In the genomic region with DNA sequence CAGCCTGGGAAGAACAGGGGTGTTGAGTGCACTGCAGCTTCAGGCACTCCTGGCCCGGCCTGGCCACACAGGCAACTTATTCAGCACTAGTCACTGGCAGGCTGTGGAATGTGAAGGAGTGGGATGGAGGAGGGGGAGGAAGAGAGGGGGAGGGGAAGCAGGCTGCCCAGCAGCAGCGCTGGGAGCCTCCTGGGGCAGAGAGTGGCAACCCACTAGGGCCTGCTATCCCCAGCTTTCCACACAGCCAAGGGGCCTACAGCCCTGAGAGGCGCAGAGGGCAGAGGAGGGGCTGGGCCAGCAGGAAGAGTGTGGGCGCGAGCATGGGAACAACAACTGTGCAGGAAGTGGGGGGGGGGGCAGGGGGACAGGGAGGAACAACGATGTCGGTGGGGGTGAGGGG, we compare ENCODE assay signal across 7 mouse cellular contexts. TPM values are rescaled to one million over a fixed set of nuclear protein-coding genes. Genes with fewer than 3 reads are reported as not detected.
A peak's percentile ranks its signal among the peaks of the same experiment; 100 is the strongest.
DNase-seq lines count a peak whose midpoint lies in the region; ATAC-seq and TF ChIP-seq lines count a peak whose summit lies in the region.

No protein-coding gene starts in this region.

- 0 out of 2 replicates have a peak overlapping the region, but pooled peaks have one; percentile 8 for H3K9ac ChIP-seq in hindbrain, embryonic 14.5 days
- H3K9ac ChIP-seq in lung, embryonic 14.5 days: peak overlapping the region; percentile 52
- no peak overlapping the region for H3K9ac ChIP-seq in stomach, embryonic 15.5 days

- intact Hi-C loops in left cerebral cortex, postnatal 25 days (cut with DNase I): no loop called here

- peak overlapping the region; percentile 45 for H3K4me3 ChIP-seq in embryonic facial prominence, embryonic 10.5 days
- H3K4me3 ChIP-seq in hindbrain, embryonic 14.5 days (replicated peaks; ENCODE audit: low read length): no peak overlapping the region
- H3K4me3 ChIP-seq in lung, embryonic 14.5 days (ENCODE audit: low read depth, low read length): peak overlapping the region; percentile 11; the same call in 1 of the 2 replicates
- H3K4me3 ChIP-seq in stomach, embryonic 15.5 days (replicated peaks): no peak overlapping the region

- H3K4me1 ChIP-seq in embryonic facial prominence, embryonic 10.5 days: peaks cover 61% of the 10 kb centered on the region
- H3K4me1 ChIP-seq in hindbrain, embryonic 14.5 days (replicated peaks; ENCODE audit: control insufficient read depth, insufficient read depth, low read length): peaks cover 25% of the 10 kb centered on the region; the same call in 1 of the 2 replicates
- H3K4me1 ChIP-seq in lung, embryonic 14.5 days (ENCODE audit: insufficient read depth): peaks cover 21% of the 10 kb centered on the region
- peaks cover 35% of the 10 kb centered on the region for H3K4me1 ChIP-seq in stomach, embryonic 15.5 days

- H3K27ac ChIP-seq in embryonic facial prominence, embryonic 10.5 days (replicated peaks): peak overlapping the region; percentile 89
- H3K27ac ChIP-seq in hindbrain, embryonic 14.5 days: peak overlapping the region; percentile 47; the same call in 1 of the 2 replicates
- peak overlapping the region; percentile 89 for H3K27ac ChIP-seq in lung, embryonic 14.5 days (ENCODE audit: low read depth)
- H3K27ac ChIP-seq in stomach, embryonic 15.5 days: peak overlapping the region; percentile 63

- no peaks in the 10 kb centered on the region for H3K27me3 ChIP-seq in embryonic facial prominence, embryonic 10.5 days (replicated peaks; ENCODE audit: low read depth, poor library complexity, severe bottlenecking)
- H3K27me3 ChIP-seq in hindbrain, embryonic 14.5 days (ENCODE audit: control insufficient read depth, insufficient read depth, low read length): no peaks in the 10 kb centered on the region
- H3K27me3 ChIP-seq in lung, embryonic 14.5 days (ENCODE audit: insufficient read depth, low read length): no peaks in the 10 kb centered on the region
- H3K27me3 ChIP-seq in stomach, embryonic 15.5 days (replicated peaks): no peaks in the 10 kb centered on the region

- 0 out of 2 replicates have a peak, but pooled peaks have one; percentile 21 for ATAC-seq in hindbrain, embryonic 14.5 days (ENCODE audit: low FRiP score)
- peak; percentile 78 for ATAC-seq in lung, embryonic 14.5 days (ENCODE audit: insufficient read depth)
- peak; percentile 19; the same call in 1 of the 2 replicates for ATAC-seq in stomach, embryonic 15.5 days (ENCODE audit: insufficient read depth, low FRiP score, low read depth)

- 4% methylated on average over 7 of the region's 7 CpGs for WGBS in embryonic facial prominence, embryonic 10.5 days
- WGBS in hindbrain, embryonic 14.5 days: 3% methylated on average over 7 of the region's 7 CpGs
- 0% methylated on average over 6 of the region's 7 CpGs for WGBS in lung, embryonic 14.5 days
- WGBS in stomach, embryonic 15.5 days: 23% methylated on average over 5 of the region's 7 CpGs

- H3K4me2 ChIP-seq in hindbrain, embryonic 14.5 days (replicated peaks): peak overlapping the region; percentile 15; the same call in 1 of the 2 replicates
- peak overlapping the region; percentile 50 for H3K4me2 ChIP-seq in lung, embryonic 14.5 days
- peak overlapping the region; percentile 29 for H3K4me2 ChIP-seq in stomach, embryonic 15.5 days

- no peak for TF ChIP-seq CTCF in lung, embryonic 14.5 days (IDR thresholded peaks at IDR 0.05; ENCODE audit: low read depth)

- no peaks in the 10 kb centered on the region for H3K9me3 ChIP-seq in embryonic facial prominence, embryonic 10.5 days
- H3K9me3 ChIP-seq in hindbrain, embryonic 14.5 days (ENCODE audit: control insufficient read depth, low read length): no peaks in the 10 kb centered on the region
- H3K9me3 ChIP-seq in lung, embryonic 14.5 days (ENCODE audit: low read depth, low read length): no peaks in the 10 kb centered on the region
- no peaks in the 10 kb centered on the region for H3K9me3 ChIP-seq in stomach, embryonic 15.5 days

- DNase-seq in NIH3T3 (ENCODE audit: low read depth): peak; percentile 81
- peak; percentile 84 for DNase-seq in embryonic facial prominence, embryonic 10.5 days (ENCODE audit: low spot score)
- DNase-seq in hindbrain, embryonic 14.5 days (ENCODE audit: low spot score): no peak
- DNase-seq in lung, embryonic 14.5 days: peak; percentile 82
- no peak for DNase-seq in gastrocnemius, postnatal 25 days
- DNase-seq in left cerebral cortex, postnatal 25 days (ENCODE audit: low spot score in 2 of 2): no peak

- H3K36me3 ChIP-seq in embryonic facial prominence, embryonic 10.5 days (replicated peaks): peaks cover 61% of the 10 kb centered on the region
- H3K36me3 ChIP-seq in hindbrain, embryonic 14.5 days (replicated peaks; ENCODE audit: control insufficient read depth, insufficient read depth): peaks cover 35% of the 10 kb centered on the region
- H3K36me3 ChIP-seq in lung, embryonic 14.5 days (ENCODE audit: insufficient read depth): peaks cover 59% of the 10 kb centered on the region
- H3K36me3 ChIP-seq in stomach, embryonic 15.5 days: 0 out of 2 replicates have a peak, but pooled peaks cover 7% of the 10 kb centered on the region

RNA-seq across cellular contexts. Expression of a gene that starts 3.8 kb away (rescaled TPM):
- polyA plus RNA-seq in embryonic facial prominence, embryonic 10.5 days (2016; fragmentation: Nextera tagmentation; extraction: Ambion mirVana): 44.6 and 45.4 TPM in 2 replicates
- 11.3 and 13.1 TPM in 2 replicates for polyA plus RNA-seq in hindbrain, embryonic 14.5 days (2014; fragmentation: Nextera tagmentation; extraction: Ambion mirVana)
- polyA plus RNA-seq in lung, embryonic 14.5 days (2014; fragmentation: Nextera tagmentation; extraction: Ambion mirVana): 37.9 and 42.2 TPM in 2 replicates
- polyA plus RNA-seq in stomach, embryonic 15.5 days (2015; fragmentation: Nextera tagmentation; extraction: Ambion mirVana): 25.3 and 27.7 TPM in 2 replicates
- 1 to 10 TPM; 3.7 to 6.4 TPM for total RNA-seq in gastrocnemius, postnatal 25 days (2021)
- total RNA-seq in left cerebral cortex, postnatal 25 days (2021): 10 to 100 TPM in 1 of 2 experiments, 1 to 10 TPM in 1; 9.5 to 14.6 TPM

RNA-seq across cellular contexts. Expression of a gene that starts 6.3 kb away (rescaled TPM):
- 2.5 and 2.9 TPM in 2 replicates for polyA plus RNA-seq in embryonic facial prominence, embryonic 10.5 days (2016; fragmentation: Nextera tagmentation; extraction: Ambion mirVana)
- 1.5 and 2.5 TPM in 2 replicates for polyA plus RNA-seq in hindbrain, embryonic 14.5 days (2014; fragmentation: Nextera tagmentation; extraction: Ambion mirVana)
- polyA plus RNA-seq in lung, embryonic 14.5 days (2014; fragmentation: Nextera tagmentation; extraction: Ambion mirVana): 2.4 TPM in 2 replicates
- polyA plus RNA-seq in stomach, embryonic 15.5 days (2015; fragmentation: Nextera tagmentation; extraction: Ambion mirVana): 5.5 TPM in 2 replicates
- 1 to 10 TPM in 1 of 2 experiments, under 1 TPM in 1; 0.59 to 1.3 TPM for total RNA-seq in gastrocnemius, postnatal 25 days (2021)
- total RNA-seq in left cerebral cortex, postnatal 25 days (2021): 1 to 10 TPM; 2.5 to 3.0 TPM

RNA-seq across cellular contexts. Expression of a gene that starts 22.7 kb away (rescaled TPM):
- polyA plus RNA-seq in embryonic facial prominence, embryonic 10.5 days (2016; fragmentation: Nextera tagmentation; extraction: Ambion mirVana): 6.8 and 7.4 TPM in 2 replicates
- polyA plus RNA-seq in hindbrain, embryonic 14.5 days (2014; fragmentation: Nextera tagmentation; extraction: Ambion mirVana): 6.1 and 9.4 TPM in 2 replicates
- polyA plus RNA-seq in lung, embryonic 14.5 days (2014; fragmentation: Nextera tagmentation; extraction: Ambion mirVana): 2.7 and 3.8 TPM in 2 replicates
- polyA plus RNA-seq in stomach, embryonic 15.5 days (2015; fragmentation: Nextera tagmentation; extraction: Ambion mirVana): 2.3 and 2.4 TPM in 2 replicates
- total RNA-seq in gastrocnemius, postnatal 25 days (2021): under 1 TPM; 0.15 to 0.35 TPM
- total RNA-seq in left cerebral cortex, postnatal 25 days (2021): 1 to 10 TPM; 4.5 to 5.5 TPM

RNA-seq across cellular contexts. Expression of a gene that starts 41.5 kb away (rescaled TPM):
- polyA plus RNA-seq in embryonic facial prominence, embryonic 10.5 days (2016; fragmentation: Nextera tagmentation; extraction: Ambion mirVana): 231 and 251 TPM in 2 replicates
- 88.2 and 94.7 TPM in 2 replicates for polyA plus RNA-seq in hindbrain, embryonic 14.5 days (2014; fragmentation: Nextera tagmentation; extraction: Ambion mirVana)
- 147 and 162 TPM in 2 replicates for polyA plus RNA-seq in lung, embryonic 14.5 days (2014; fragmentation: Nextera tagmentation; extraction: Ambion mirVana)
- polyA plus RNA-seq in stomach, embryonic 15.5 days (2015; fragmentation: Nextera tagmentation; extraction: Ambion mirVana): 98.7 and 118 TPM in 2 replicates
- total RNA-seq in gastrocnemius, postnatal 25 days (2021): 10 to 100 TPM; 80.6 to 83.5 TPM
- 10 to 100 TPM; 84.1 to 96.1 TPM for total RNA-seq in left cerebral cortex, postnatal 25 days (2021)

RNA-seq across cellular contexts. Expression of a gene that starts 53.3 kb away (rescaled TPM):
- 1.5 and 2.2 TPM in 2 replicates for polyA plus RNA-seq in embryonic facial prominence, embryonic 10.5 days (2016; fragmentation: Nextera tagmentation; extraction: Ambion mirVana)
- 16.9 and 18.5 TPM in 2 replicates for polyA plus RNA-seq in hindbrain, embryonic 14.5 days (2014; fragmentation: Nextera tagmentation; extraction: Ambion mirVana)
- polyA plus RNA-seq in lung, embryonic 14.5 days (2014; fragmentation: Nextera tagmentation; extraction: Ambion mirVana): 9.8 and 9.9 TPM in 2 replicates
- polyA plus RNA-seq in stomach, embryonic 15.5 days (2015; fragmentation: Nextera tagmentation; extraction: Ambion mirVana): 9.6 and 11.0 TPM in 2 replicates
- total RNA-seq in gastrocnemius, postnatal 25 days (2021): 10 to 100 TPM; 12.0 to 13.0 TPM
- total RNA-seq in left cerebral cortex, postnatal 25 days (2021): 1 to 10 TPM; 6.2 to 6.6 TPM

Comparison
In these comparisons a context has a peak if more than half of its experiments do, and no peak if none do; other contexts are left out.
1. DNase-seq: peak in NIH3T3 (single experiment), embryonic facial prominence, embryonic 10.5 days (single experiment) and lung, embryonic 14.5 days (single experiment); none in hindbrain, embryonic 14.5 days (single experiment), gastrocnemius, postnatal 25 days (single experiment) and left cerebral cortex, postnatal 25 days (0 of 2).
2. H3K4me3 ChIP-seq: peak in embryonic facial prominence, embryonic 10.5 days (single experiment) and lung, embryonic 14.5 days (single experiment); none in hindbrain, embryonic 14.5 days (single experiment) and stomach, embryonic 15.5 days (single experiment).
3. ATAC-seq: peak in every context shown above with its lines; median percentile 78 in lung, embryonic 14.5 days; 21 in hindbrain, embryonic 14.5 days; 19 in stomach, embryonic 15.5 days.
4. Peak in every context shown above with its lines, with median percentiles within 50 percentile points of each other: H3K27ac ChIP-seq and H3K4me2 ChIP-seq.